ENCODE assay signal across 10 mouse cellular contexts in the genomic region with DNA sequence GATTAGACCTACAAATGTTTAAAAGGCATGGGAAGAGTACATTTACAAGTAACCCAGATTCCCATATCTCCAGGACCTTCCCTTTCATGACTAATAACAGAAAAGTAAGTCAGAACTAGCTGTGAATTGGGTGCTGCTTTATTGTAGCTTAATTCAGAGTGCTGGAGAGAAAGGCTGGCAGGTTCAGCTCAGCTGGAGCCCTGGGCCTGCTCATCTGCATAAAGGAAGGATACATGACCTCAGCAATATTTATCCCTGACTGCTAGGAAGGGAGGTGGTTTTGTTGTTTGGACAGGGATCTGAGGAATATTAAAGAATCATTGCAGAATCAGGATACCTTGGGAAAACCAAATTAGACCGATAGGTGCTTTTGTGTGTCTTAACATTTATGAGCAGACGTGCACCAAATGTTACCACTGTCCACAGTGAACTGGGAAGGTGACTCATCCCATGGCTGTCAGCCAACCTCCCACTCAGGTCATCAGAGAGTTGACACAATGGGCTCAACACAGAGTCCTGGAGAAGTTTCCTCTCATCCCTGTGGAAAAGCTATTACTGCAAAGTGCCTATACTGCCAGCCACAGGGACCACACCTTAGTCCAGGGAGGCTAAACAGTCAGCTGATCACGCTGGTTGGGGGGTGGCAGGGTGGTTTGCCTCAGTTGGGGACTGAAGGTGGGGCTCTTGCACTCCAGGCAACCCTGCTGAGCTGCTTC.
DNase-seq lines count a peak whose midpoint lies in the region; ATAC-seq lines count a peak whose summit lies in the region.
"Had no signal": no experiment of that assay in that cellular context is flagged by ENCODE, and none has a peak within 500 bp of the region (broad histone marks: within the 10 kb centered on the region; RNA-seq: fewer than 3 reads in every experiment).

No protein-coding gene starts in this region.

- H3K27me3 ChIP-seq in heart, embryonic 10.5 days (ENCODE audit: insufficient read depth, poor library complexity, severe bottlenecking) = no peaks in the 10 kb centered on the region
- no peaks in the 10 kb centered on the region for H3K27me3 ChIP-seq in lung, embryonic 16.5 days (ENCODE audit: control insufficient read depth, insufficient read depth, low read depth, low read length)
- H3K27me3 ChIP-seq: limb, embryonic 12.5 days; neural tube, embryonic 12.5 days had no signal

- WGBS in heart, embryonic 10.5 days = 63% methylated on average over 3 of the region's 3 CpGs
- 56% methylated on average over 3 of the region's 3 CpGs for WGBS in lung, embryonic 16.5 days

- no peak overlapping the region for H3K4me3 ChIP-seq in heart, embryonic 10.5 days
- no peak overlapping the region for H3K4me3 ChIP-seq in lung, embryonic 16.5 days (ENCODE audit: low read length)
- H3K4me3 ChIP-seq: limb, embryonic 12.5 days; neural tube, embryonic 12.5 days had no signal

- DNase-seq in heart, adult 11 months = peak; percentile 97
- no peak for DNase-seq in heart, embryonic 10.5 days (ENCODE audit: low spot score)
- DNase-seq in adrenal gland, adult (ENCODE audit: inconsistent age in 2 of 2, low spot score in 1 of 2) = peak; percentile 84 to 91
- peak; percentile 65 for DNase-seq in gastrocnemius, postnatal 14 days
- no peak for DNase-seq in embryo, embryonic 10 days (ENCODE audit: low spot score)
- no peak for DNase-seq in embryo, embryonic 11 days
- no peak for DNase-seq in thymus, postnatal 10 days (ENCODE audit: low spot score in 2 of 2)

- no peaks in the 10 kb centered on the region for H3K36me3 ChIP-seq in heart, embryonic 10.5 days
- H3K36me3 ChIP-seq in lung, embryonic 16.5 days (ENCODE audit: control insufficient read depth, insufficient read depth, low read length) = no peaks in the 10 kb centered on the region
- H3K36me3 ChIP-seq: limb, embryonic 12.5 days; neural tube, embryonic 12.5 days had no signal

- peak; percentile 52; the same call in 1 of the 2 replicates for ATAC-seq in lung, embryonic 16.5 days (ENCODE audit: low read depth)

- H3K4me1 ChIP-seq in heart, embryonic 10.5 days = no peaks in the 10 kb centered on the region
- peaks cover 3% of the 10 kb centered on the region; the same call in 1 of the 2 replicates for H3K4me1 ChIP-seq in lung, embryonic 16.5 days (replicated peaks; ENCODE audit: control insufficient read depth, insufficient read depth, low read length)
- H3K4me1 ChIP-seq: limb, embryonic 12.5 days; neural tube, embryonic 12.5 days had no signal

- no peaks in the 10 kb centered on the region for H3K9me3 ChIP-seq in heart, embryonic 10.5 days
- H3K9me3 ChIP-seq in lung, embryonic 16.5 days (ENCODE audit: control insufficient read depth, low read length) = no peaks in the 10 kb centered on the region
- H3K9me3 ChIP-seq: limb, embryonic 12.5 days; neural tube, embryonic 12.5 days had no signal

- no peak overlapping the region for H3K4me2 ChIP-seq in lung, embryonic 16.5 days (ENCODE audit: low read depth, low read length)
- H3K4me2 ChIP-seq: limb, embryonic 12.5 days; neural tube, embryonic 12.5 days had no signal

- H3K27ac ChIP-seq in heart, embryonic 10.5 days = no peak overlapping the region
- no peak overlapping the region for H3K27ac ChIP-seq in lung, embryonic 16.5 days (ENCODE audit: low read length)
- H3K27ac ChIP-seq: limb, embryonic 12.5 days; neural tube, embryonic 12.5 days had no signal

- H3K9ac ChIP-seq in lung, embryonic 16.5 days (ENCODE audit: low read length) = no peak overlapping the region
- H3K9ac ChIP-seq: limb, embryonic 12.5 days; neural tube, embryonic 12.5 days had no signal

- intact Hi-C loops in gastrocnemius, postnatal 14 days (cut with DNase I; ENCODE audit: low total_unique reads) = no loop called here

Comparison
In these comparisons a context has a peak if more than half of its experiments do, and no peak if none do; other contexts are left out.
1. DNase-seq: peak in heart, adult 11 months (single experiment), adrenal gland, adult (2 of 2) and gastrocnemius, postnatal 14 days (single experiment); none in heart, embryonic 10.5 days (single experiment), embryo, embryonic 10 days (single experiment), embryo, embryonic 11 days (single experiment) and thymus, postnatal 10 days (0 of 2).